Mouse (Mus musculus) gastrocnemius, postnatal 25 days (tissue): ENCODE measurements around the gene Atf7. TPM values are rescaled to one million over a fixed set of nuclear protein-coding genes. Genes with fewer than 3 reads are reported as not detected.

ENCODE experiments used
- DNase-seq: peaks from one replicate; pipeline ENCODE4 v3.0.0; 2022
- microRNA-seq, 2 experiments: library from miRNA; unstranded; fragments of <30 nt; microRNA quantifications; one replicate each; pipeline ENCODE4 v1.2.0; 2021; ENCODE audit warnings: borderline replicate concordance in 2 of 2
- total RNA-seq, 2 experiments: library from RNA; stranded (reverse); gene quantifications; 1 replicate in 1 of 2; 2 replicates in 1 of 2; pipeline ENCODE4 v1.2.3; 2021

The Atf7 gene
- total RNA-seq, 2 experiments from 2014 or later = 41.6 to 51.6 TPM

DNA sequence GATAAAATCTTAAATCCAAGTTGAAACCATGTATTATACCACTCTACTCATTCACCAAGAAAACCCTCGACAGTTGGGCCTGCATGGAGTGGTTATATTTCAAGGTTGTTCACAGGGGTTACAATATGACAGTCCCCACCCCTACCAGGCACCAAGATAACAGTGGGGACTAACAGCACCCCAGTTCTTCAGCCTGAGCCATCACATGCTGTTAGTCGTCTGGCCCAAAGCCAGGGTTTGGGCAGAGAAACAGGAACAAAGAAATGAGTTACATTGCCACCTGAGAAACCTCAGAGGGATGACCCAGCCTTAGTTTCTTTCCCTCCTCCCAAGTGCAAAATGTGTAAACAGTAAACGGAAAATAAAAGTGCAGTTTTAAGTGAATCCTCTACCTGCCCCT, 125.9 kb downstream of the Atf7 start:
- DNase-seq = no peak

DNA sequence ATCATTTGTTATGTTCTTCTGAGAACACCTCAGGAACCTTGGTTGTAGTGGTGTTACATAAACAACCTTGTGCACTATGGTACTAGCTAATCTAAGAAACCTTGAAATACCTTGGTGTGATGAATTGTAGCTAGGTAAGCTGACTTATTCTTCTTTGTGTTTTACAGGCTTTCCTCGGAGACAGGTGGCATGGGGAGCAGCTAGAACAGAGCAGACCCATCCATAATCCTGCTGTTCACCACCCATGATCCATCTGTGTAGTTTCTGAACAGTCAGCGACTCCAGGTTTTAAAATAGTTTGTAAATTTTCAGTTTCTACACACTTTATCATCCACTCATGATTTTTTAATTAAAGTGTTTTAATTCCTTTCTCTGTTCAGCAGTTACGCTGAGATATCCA, 126.9 kb downstream of the Atf7 start:
- no peak for DNase-seq

DNA sequence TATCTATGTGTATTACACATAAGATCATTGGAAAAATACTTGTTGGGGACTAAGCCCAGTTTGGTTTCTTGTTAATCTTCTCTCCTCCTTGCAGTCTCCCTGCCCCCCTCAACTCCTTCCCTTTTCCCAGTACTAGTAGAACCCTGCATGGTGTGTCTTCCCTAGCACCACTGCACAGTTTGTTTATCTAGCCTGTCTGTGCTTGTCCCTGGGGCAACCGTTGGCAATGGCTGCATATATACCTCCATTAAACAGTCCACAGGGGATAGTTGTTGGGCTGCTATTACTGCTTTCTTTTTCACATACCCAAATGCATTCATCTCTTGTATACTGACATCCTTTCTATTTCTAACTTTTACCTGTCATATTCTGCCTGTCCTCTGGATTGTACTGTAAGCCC, 137.6 kb downstream of the Atf7 start:
- DNase-seq = no peak

DNA sequence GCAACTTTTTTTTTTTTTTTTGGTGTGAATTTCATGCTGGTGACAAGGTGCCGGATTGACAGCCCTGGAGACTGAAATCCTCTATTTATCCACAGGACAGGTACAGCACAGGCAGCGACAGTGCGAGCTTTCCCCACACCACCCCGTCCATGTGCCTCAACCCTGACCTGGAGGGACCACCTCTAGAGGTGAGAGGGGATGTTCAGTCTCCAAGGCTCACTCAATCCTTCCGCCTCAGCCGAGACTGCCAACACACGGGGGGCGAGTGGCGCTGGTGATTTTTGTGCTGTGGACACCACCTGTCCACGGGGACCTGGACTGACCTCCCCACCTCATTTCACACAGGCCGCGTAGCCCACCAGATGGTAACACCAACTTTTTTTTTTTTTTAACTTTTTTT, 139.4 kb downstream of the Atf7 start:
- no peak for DNase-seq

DNA sequence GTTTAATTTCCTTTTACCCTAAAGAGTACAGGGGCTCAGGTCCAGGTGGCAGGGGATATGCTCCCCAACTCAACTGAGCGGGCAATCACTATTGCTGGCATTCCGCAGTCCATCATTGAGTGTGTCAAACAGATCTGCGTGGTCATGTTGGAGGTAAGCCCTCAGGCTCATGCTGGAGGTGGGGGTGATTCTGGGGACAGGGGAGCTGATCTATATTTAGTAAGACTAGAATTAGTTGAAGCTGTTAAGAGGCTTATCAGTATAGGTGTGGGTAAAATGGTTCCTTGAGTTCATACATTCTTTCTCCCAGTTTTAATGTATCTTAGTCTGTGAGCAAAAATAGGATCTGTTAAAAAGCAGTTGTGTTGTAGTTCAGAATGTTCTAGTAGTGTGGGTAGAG, 142.1 kb downstream of the Atf7 start:
- DNase-seq = no peak

Small RNA genes lying within 50 kb of the gene (microRNA-seq; reads per million reads assigned to microRNA genes)
- gene Mir688 = 0 reads per million in 2 experiments

Other genes starting within 250 kb of the Atf7 start
- gene Sp1, start 219.3 kb downstream of the Atf7 start, total RNA-seq = 10 to 100 TPM; 15.9 to 20.9 TPM
- 1 to 10 TPM; 2.8 to 6.3 TPM for gene Amhr2, start 180.1 kb downstream of the Atf7 start, total RNA-seq
- 10 to 100 TPM; 12.9 to 13.2 TPM for gene Prr13, start 166.4 kb downstream of the Atf7 start, total RNA-seq
- gene Pcbp2, start 154.9 kb downstream of the Atf7 start, total RNA-seq = 100 to 1,000 TPM; 409 to 410 TPM
- 1 to 10 TPM in 1 of 2 experiments, not detected in 1; 3.8 TPM for gene Gm10337, start 121.7 kb downstream of the Atf7 start, total RNA-seq
- gene Map3k12, start 108.4 kb downstream of the Atf7 start, total RNA-seq = 1 to 10 TPM; 1.7 to 1.8 TPM
- 10 to 100 TPM; 31.9 to 34.6 TPM for gene Tarbp2, start 107.3 kb downstream of the Atf7 start, total RNA-seq
- gene Npff, start 100.5 kb downstream of the Atf7 start, total RNA-seq = 1 to 10 TPM; 1.3 to 1.8 TPM
- gene Gm28047, start 397 bp downstream of the Atf7 start, total RNA-seq = 1 to 10 TPM in 1 of 2 experiments, not detected in 1; 1.0 TPM
- 10 to 100 TPM; 28.6 to 29.3 TPM for gene Atp5g2, start 46.9 kb upstream of the Atf7 start, total RNA-seq
- 10 to 100 TPM; 58.1 to 58.3 TPM for gene Calcoco1, start 96.7 kb upstream of the Atf7 start, total RNA-seq